Mouse (Mus musculus): ENCODE results near the gene Onecut1.

The Onecut1 gene

GRCm38 (mm10) chr9:74861561-74861980 is at the start of gene Onecut1:
Gene Onecut1, plus strand, starts transcription at chr9:74861921.
- no peak for DNase-seq (ENCODE audit: low spot score)

GRCm38 (mm10) chr9:74819736-74820511 is 41.8 kb upstream of the Onecut1 start:
- DNase-seq (ENCODE audit: low spot score): no peak

GRCm38 (mm10) chr9:74825102-74825501 is 36.6 kb upstream of the Onecut1 start:
- DNase-seq (ENCODE audit: low spot score): no peak

GRCm38 (mm10) chr9:74829206-74829605 is 32.5 kb upstream of the Onecut1 start:
- DNase-seq (ENCODE audit: low spot score): no peak

GRCm38 (mm10) chr9:74842890-74843289 is 18.8 kb upstream of the Onecut1 start:
- DNase-seq (ENCODE audit: low spot score): no peak

- DNase-seq (ENCODE audit: low spot score): no peak
These were observed 14.6 kb upstream of the Onecut1 start for GRCm38 (mm10) chr9:74846867-74847830.

- DNase-seq (ENCODE audit: low spot score): no peak
These were observed 13.1 kb upstream of the Onecut1 start for GRCm38 (mm10) chr9:74848411-74849194.

GRCm38 (mm10) chr9:74849195-74849978 is 12.3 kb upstream of the Onecut1 start:
- no peak for DNase-seq (ENCODE audit: low spot score)

GRCm38 (mm10) chr9:74849979-74850780 is 11.5 kb upstream of the Onecut1 start:
- no peak for DNase-seq (ENCODE audit: low spot score)

- DNase-seq (ENCODE audit: low spot score): no peak
These were observed 11.0 kb upstream of the Onecut1 start for GRCm38 (mm10) chr9:74850781-74851145.

- DNase-seq (ENCODE audit: low spot score): no peak
These were observed 10.1 kb upstream of the Onecut1 start for GRCm38 (mm10) chr9:74851601-74852000.

GRCm38 (mm10) chr9:74852361-74852760 is 9.4 kb upstream of the Onecut1 start:
- DNase-seq (ENCODE audit: low spot score): no peak

- no peak for DNase-seq (ENCODE audit: low spot score)
These were observed 8.3 kb upstream of the Onecut1 start for GRCm38 (mm10) chr9:74853191-74854072.

GRCm38 (mm10) chr9:74854073-74854591 is 7.6 kb upstream of the Onecut1 start:
- DNase-seq (ENCODE audit: low spot score): no peak

- DNase-seq (ENCODE audit: low spot score): no peak
These were observed 6.3 kb upstream of the Onecut1 start for GRCm38 (mm10) chr9:74855446-74855845.

- DNase-seq (ENCODE audit: low spot score): no peak
These were observed 4.9 kb upstream of the Onecut1 start for GRCm38 (mm10) chr9:74856578-74857507.

- DNase-seq (ENCODE audit: low spot score): no peak
These were observed 4.2 kb upstream of the Onecut1 start for GRCm38 (mm10) chr9:74857508-74857840.

- no peak for DNase-seq (ENCODE audit: low spot score)
These were observed 3.6 kb upstream of the Onecut1 start for GRCm38 (mm10) chr9:74858111-74858510.

Measured in lung, postnatal 25 days (tissue).